Mouse (Mus musculus): ENCODE results near the gene Klhl22. TPM values are rescaled to one million over a fixed set of nuclear protein-coding genes. Genes with fewer than 3 reads are reported as not detected.

Gene Klhl22
- polyA plus RNA-seq, 1 experiment from 2014 or later: 48.0 TPM

GRCm38 (mm10) chr16:17778223-17778622 lies 18.8 kb downstream of the Klhl22 start:
- Histone ChIP-seq H3K36me3 (replicated peaks; ENCODE audit: control insufficient read depth, insufficient read depth, low read depth, low read length) (peaks cover 8% of the 10 kb centered on the region), H3K27ac (replicated peaks; ENCODE audit: low read depth, low read length) (no peak overlapping the region), H3K4me1 (ENCODE audit: control insufficient read depth, insufficient read depth, low read length) (no peaks in the 10 kb centered on the region), H3K4me3 (ENCODE audit: low read depth, low read length) (no peak overlapping the region), H3K27me3 (ENCODE audit: control insufficient read depth, insufficient read depth, low read length) (no peaks in the 10 kb centered on the region), H3K9me3 (replicated peaks; ENCODE audit: control insufficient read depth, low read length) (no peaks in the 10 kb centered on the region), H3K4me2 (ENCODE audit: low read depth, low read length) (no peak overlapping the region), H3K9ac (replicated peaks; ENCODE audit: low read length) (no peak overlapping the region)
- no peak for ATAC-seq (replicated peaks; ENCODE audit: insufficient number of reproducible peaks, low FRiP score, low TSS enrichment, low read depth)
- WGBS: 87% methylated on average over 4 of the region's 4 CpGs
- DNase-seq (ENCODE audit: low spot score): no peak

- H3K4me3 ChIP-seq (ENCODE audit: low read depth, low read length): no peak overlapping the region
- no peaks in the 10 kb centered on the region for H3K4me1 ChIP-seq (ENCODE audit: control insufficient read depth, insufficient read depth, low read length)
- peaks cover 4% of the 10 kb centered on the region for H3K36me3 ChIP-seq (replicated peaks; ENCODE audit: control insufficient read depth, insufficient read depth, low read depth, low read length)
- H3K27me3 ChIP-seq (ENCODE audit: control insufficient read depth, insufficient read depth, low read length): no peaks in the 10 kb centered on the region
- 76% methylated on average over 1 of the region's 1 CpGs for WGBS
- H3K27ac ChIP-seq (replicated peaks; ENCODE audit: low read depth, low read length): no peak overlapping the region
- ATAC-seq (replicated peaks; ENCODE audit: insufficient number of reproducible peaks, low FRiP score, low TSS enrichment, low read depth): no peak
- DNase-seq (ENCODE audit: low spot score): no peak
- H3K9me3 ChIP-seq (replicated peaks; ENCODE audit: control insufficient read depth, low read length): no peaks in the 10 kb centered on the region
- H3K4me2 ChIP-seq (ENCODE audit: low read depth, low read length): no peak overlapping the region
- no peak overlapping the region for H3K9ac ChIP-seq (replicated peaks; ENCODE audit: low read length)
These were observed 20.3 kb downstream of the Klhl22 start for GRCm38 (mm10) chr16:17779692-17780091.

GRCm38 (mm10) chr16:17785337-17785736 lies 25.9 kb downstream of the Klhl22 start:
- Histone ChIP-seq H3K4me3 (ENCODE audit: low read depth, low read length) (no peak overlapping the region), H3K27ac (replicated peaks; ENCODE audit: low read depth, low read length) (no peak overlapping the region), H3K4me1 (ENCODE audit: control insufficient read depth, insufficient read depth, low read length) (no peaks in the 10 kb centered on the region), H3K9me3 (replicated peaks; ENCODE audit: control insufficient read depth, low read length) (no peaks in the 10 kb centered on the region), H3K4me2 (ENCODE audit: low read depth, low read length) (no peak overlapping the region), H3K9ac (replicated peaks; ENCODE audit: low read length) (no peak overlapping the region), H3K36me3 (replicated peaks; ENCODE audit: control insufficient read depth, insufficient read depth, low read depth, low read length) (peaks cover 4% of the 10 kb centered on the region; the same call in 1 of the 2 replicates), H3K27me3 (ENCODE audit: control insufficient read depth, insufficient read depth, low read length) (no peaks in the 10 kb centered on the region)
- DNase-seq (ENCODE audit: low spot score): peak; percentile 29
- WGBS: 58% methylated on average over 3 of the region's 3 CpGs
- ATAC-seq (replicated peaks; ENCODE audit: insufficient number of reproducible peaks, low FRiP score, low TSS enrichment, low read depth): no peak

- H3K27ac ChIP-seq (replicated peaks; ENCODE audit: low read depth, low read length): no peak overlapping the region
- ATAC-seq (replicated peaks; ENCODE audit: insufficient number of reproducible peaks, low FRiP score, low TSS enrichment, low read depth): no peak
- WGBS: 79% methylated on average over 3 of the region's 3 CpGs
- no peaks in the 10 kb centered on the region; the same call in 1 of the 2 replicates for H3K4me1 ChIP-seq (ENCODE audit: control insufficient read depth, insufficient read depth, low read length)
- peaks cover 4% of the 10 kb centered on the region for H3K27me3 ChIP-seq (ENCODE audit: control insufficient read depth, insufficient read depth, low read length)
- H3K36me3 ChIP-seq (replicated peaks; ENCODE audit: control insufficient read depth, insufficient read depth, low read depth, low read length): no peaks in the 10 kb centered on the region; the same call in none of the 2 replicates
- H3K4me3 ChIP-seq (ENCODE audit: low read depth, low read length): no peak overlapping the region
- H3K9ac ChIP-seq (replicated peaks; ENCODE audit: low read length): no peak overlapping the region
- H3K9me3 ChIP-seq (replicated peaks; ENCODE audit: control insufficient read depth, low read length): no peaks in the 10 kb centered on the region
- H3K4me2 ChIP-seq (ENCODE audit: low read depth, low read length): no peak overlapping the region
- no peak for DNase-seq (ENCODE audit: low spot score)
These were observed 33.3 kb downstream of the Klhl22 start for GRCm38 (mm10) chr16:17792728-17793127.

GRCm38 (mm10) chr16:17794047-17794446 lies 34.6 kb downstream of the Klhl22 start:
- Histone ChIP-seq H3K4me1 (ENCODE audit: control insufficient read depth, insufficient read depth, low read length) (no peaks in the 10 kb centered on the region; the same call in 1 of the 2 replicates), H3K9me3 (replicated peaks; ENCODE audit: control insufficient read depth, low read length) (no peaks in the 10 kb centered on the region), H3K27ac (replicated peaks; ENCODE audit: low read depth, low read length) (no peak overlapping the region), H3K36me3 (replicated peaks; ENCODE audit: control insufficient read depth, insufficient read depth, low read depth, low read length) (no peaks in the 10 kb centered on the region; the same call in none of the 2 replicates), H3K4me3 (ENCODE audit: low read depth, low read length) (no peak overlapping the region), H3K4me2 (ENCODE audit: low read depth, low read length) (no peak overlapping the region), H3K9ac (replicated peaks; ENCODE audit: low read length) (no peak overlapping the region), H3K27me3 (ENCODE audit: control insufficient read depth, insufficient read depth, low read length) (peaks cover 7% of the 10 kb centered on the region)
- no peak for ATAC-seq (replicated peaks; ENCODE audit: insufficient number of reproducible peaks, low FRiP score, low TSS enrichment, low read depth)
- no peak for DNase-seq (ENCODE audit: low spot score)
- 85% methylated on average over 4 of the region's 4 CpGs for WGBS

GRCm38 (mm10) chr16:17795643-17796042 lies 36.2 kb downstream of the Klhl22 start:
- Histone ChIP-seq H3K9me3 (replicated peaks; ENCODE audit: control insufficient read depth, low read length) (no peaks in the 10 kb centered on the region), H3K27me3 (ENCODE audit: control insufficient read depth, insufficient read depth, low read length) (peaks cover 14% of the 10 kb centered on the region)

GRCm38 (mm10) chr16:17796519-17796918 lies 37.1 kb downstream of the Klhl22 start:
- Histone ChIP-seq H3K27ac (replicated peaks; ENCODE audit: low read depth, low read length) (peak overlapping the region; percentile 94), H3K9me3 (replicated peaks; ENCODE audit: control insufficient read depth, low read length) (no peaks in the 10 kb centered on the region), H3K27me3 (ENCODE audit: control insufficient read depth, insufficient read depth, low read length) (peaks cover 17% of the 10 kb centered on the region), H3K4me2 (ENCODE audit: low read depth, low read length) (peak overlapping the region; percentile 87), H3K4me1 (ENCODE audit: control insufficient read depth, insufficient read depth, low read length) (no peaks in the 10 kb centered on the region; the same call in 1 of the 2 replicates), H3K9ac (replicated peaks; ENCODE audit: low read length) (peak overlapping the region; percentile 94), H3K36me3 (replicated peaks; ENCODE audit: control insufficient read depth, insufficient read depth, low read depth, low read length) (no peaks in the 10 kb centered on the region; the same call in 1 of the 2 replicates), H3K4me3 (ENCODE audit: low read depth, low read length) (peak overlapping the region; percentile 79)
- no peak for DNase-seq (ENCODE audit: low spot score)
- no peak for ATAC-seq (replicated peaks; ENCODE audit: insufficient number of reproducible peaks, low FRiP score, low TSS enrichment, low read depth)

More at GRCm38 (mm10) chr16:17795643-17796042, 36.2 kb downstream of the Klhl22 start:
- ATAC-seq (replicated peaks; ENCODE audit: insufficient number of reproducible peaks, low FRiP score, low TSS enrichment, low read depth) (no peak), DNase-seq (ENCODE audit: low spot score) (no peak)
- H3K4me3 ChIP-seq (ENCODE audit: low read depth, low read length): no peak overlapping the region
- no peak overlapping the region for H3K4me2 ChIP-seq (ENCODE audit: low read depth, low read length)
- H3K36me3 ChIP-seq (replicated peaks; ENCODE audit: control insufficient read depth, insufficient read depth, low read depth, low read length): no peaks in the 10 kb centered on the region; the same call in 1 of the 2 replicates
- H3K4me1 ChIP-seq (ENCODE audit: control insufficient read depth, insufficient read depth, low read length): no peaks in the 10 kb centered on the region; the same call in 1 of the 2 replicates
- H3K27ac ChIP-seq (replicated peaks; ENCODE audit: low read depth, low read length): no peak overlapping the region
- H3K9ac ChIP-seq (replicated peaks; ENCODE audit: low read length): no peak overlapping the region
- 67% methylated on average over 5 of the region's 5 CpGs for WGBS

GRCm38 (mm10) chr16:17796971-17797811 lies 37.8 kb downstream of the Klhl22 start, which contains the start of gene Scarf2:
TSS of gene Scarf2 (plus strand) at chr16:17797282.
- Histone ChIP-seq H3K4me1 (ENCODE audit: control insufficient read depth, insufficient read depth, low read length) (peaks cover 6% of the 10 kb centered on the region), H3K9me3 (replicated peaks; ENCODE audit: control insufficient read depth, low read length) (no peaks in the 10 kb centered on the region), H3K4me3 (ENCODE audit: low read depth, low read length) (peak within 1 kb of the TSS; percentile 79), H3K27ac (replicated peaks; ENCODE audit: low read depth, low read length) (peak within 1 kb of the TSS; percentile 94), H3K36me3 (replicated peaks; ENCODE audit: control insufficient read depth, insufficient read depth, low read depth, low read length) (no peaks in the 10 kb centered on the region; the same call in 1 of the 2 replicates), H3K9ac (replicated peaks; ENCODE audit: low read length) (peak within 1 kb of the TSS; percentile 94), H3K4me2 (ENCODE audit: low read depth, low read length) (peak within 1 kb of the TSS; percentile 87), H3K27me3 (ENCODE audit: control insufficient read depth, insufficient read depth, low read length) (peaks cover 24% of the 10 kb centered on the region)
- DNase-seq (ENCODE audit: low spot score) (peak; percentile 79), ATAC-seq (replicated peaks; ENCODE audit: insufficient number of reproducible peaks, low FRiP score, low TSS enrichment, low read depth) (peak; percentile 37)
- under 1% methylated on average over 56 of the region's 81 CpGs for WGBS
